Mouse (Mus musculus) midbrain, embryonic 13.5 days (tissue): ENCODE results near the gene Sim2. TPM values are rescaled to one million over a fixed set of nuclear protein-coding genes. Genes with fewer than 3 reads are reported as not detected.

Experiments
- ATAC-seq: fragments of 200-750 bp; cut with Nextera tagmentation; 2 replicates; pipeline ENCODE4 v1.8.0; 2017; ENCODE audit warnings: mild to moderate bottlenecking, moderate TSS enrichment, moderate library complexity
- H3K27ac ChIP-seq: fragments of 300-500 bp; sonication (generic); 2 replicates; pipeline ENCODE4 v1.5.1; 2015; ENCODE audit warnings: inconsistent platforms, mild to moderate bottlenecking, moderate library complexity
- H3K27me3 ChIP-seq: fragments of 300-500 bp; sonication (generic); 2 replicates; pipeline ENCODE4 v1.6.1; 2015; ENCODE audit warnings: mild to moderate bottlenecking, inconsistent platforms
- H3K36me3 ChIP-seq: fragments of 300-500 bp; sonication (generic); 2 replicates; pipeline ENCODE4 v1.6.1; 2015; ENCODE audit warnings: mild to moderate bottlenecking, inconsistent platforms
- H3K4me1 ChIP-seq: fragments of 300-500 bp; sonication (generic); replicated peaks from 2 replicates; pipeline ENCODE4 v1.6.1; 2015; ENCODE audit warnings: inconsistent platforms
- H3K4me2 ChIP-seq: fragments of 300-500 bp; sonication (generic); replicated peaks from 2 replicates; pipeline ENCODE4 v1.6.1; 2015; ENCODE audit warnings: moderate library complexity, mild to moderate bottlenecking, inconsistent platforms
- H3K4me3 ChIP-seq: fragments of 300-500 bp; sonication (generic); replicated peaks from 2 replicates; pipeline ENCODE4 v1.5.1; 2015; ENCODE audit warnings: mild to moderate bottlenecking, inconsistent platforms
- H3K9ac ChIP-seq: fragments of 300-500 bp; sonication (generic); replicated peaks from 2 replicates; pipeline ENCODE4 v1.6.1; 2015; ENCODE audit warnings: mild to moderate bottlenecking, inconsistent platforms
- H3K9me3 ChIP-seq: fragments of 300-500 bp; sonication (generic); 2 replicates; pipeline ENCODE4 v1.6.1; 2016; ENCODE audit warnings: mild to moderate bottlenecking, inconsistent platforms
- WGBS: fragments of 180-500 bp; shearing (Covaris S2); methylation state at CpG from one replicate; pipeline ENCODE4 v1.1.7; 2015; 5-methylcytosine and 5-hydroxymethylcytosine counted together
- polyA plus RNA-seq: library from polyadenylated mRNA; unstranded; fragments of >200 nt; fragmentation: Nextera tagmentation; extraction: Ambion mirVana; gene quantifications from 2 replicates; pipeline ENCODE4 v1.2.1, GENCODE M21; 2015

Sim2 gene
- polyA plus RNA-seq, 1 experiment from 2014 or later = 0.24 TPM

GRCm38 (mm10) chr16:94118394-94118793 lies 33.7 kb downstream of the Sim2 start:
- no peaks in the 10 kb centered on the region for H3K4me1 ChIP-seq
- H3K27ac ChIP-seq = no peak overlapping the region
- no peaks in the 10 kb centered on the region for H3K36me3 ChIP-seq
- H3K4me3 ChIP-seq = no peak overlapping the region
- 97% methylated on average over 1 of the region's 1 CpGs for WGBS
- H3K9me3 ChIP-seq = no peaks in the 10 kb centered on the region
- H3K4me2 ChIP-seq = no peak overlapping the region
- H3K9ac ChIP-seq = no peak overlapping the region
- peaks cover 86% of the 10 kb centered on the region for H3K27me3 ChIP-seq
- ATAC-seq = no peak

GRCm38 (mm10) chr16:94122347-94122746 lies 37.6 kb downstream of the Sim2 start:
- Histone ChIP-seq H3K9ac (no peak overlapping the region), H3K9me3 (no peaks in the 10 kb centered on the region), H3K27me3 (peaks cover 96% of the 10 kb centered on the region), H3K4me3 (no peak overlapping the region), H3K4me1 (peaks cover 14% of the 10 kb centered on the region), H3K36me3 (no peaks in the 10 kb centered on the region), H3K4me2 (no peak overlapping the region), H3K27ac (no peak overlapping the region)
- WGBS = 88% methylated on average over 3 of the region's 3 CpGs
- ATAC-seq = no peak

GRCm38 (mm10) chr16:94123247-94123646 lies 38.5 kb downstream of the Sim2 start:
- no peak overlapping the region for H3K4me2 ChIP-seq
- peaks cover 94% of the 10 kb centered on the region for H3K27me3 ChIP-seq
- ATAC-seq = no peak
- 78% methylated on average over 11 of the region's 11 CpGs for WGBS
- no peak overlapping the region for H3K9ac ChIP-seq
- H3K36me3 ChIP-seq = no peaks in the 10 kb centered on the region
- H3K4me1 ChIP-seq = peaks cover 20% of the 10 kb centered on the region
- H3K4me3 ChIP-seq = no peak overlapping the region
- H3K9me3 ChIP-seq = no peaks in the 10 kb centered on the region
- H3K27ac ChIP-seq = no peak overlapping the region

- WGBS = 1% methylated on average over 83 of the region's 83 CpGs
- H3K27ac ChIP-seq = no peak overlapping the region
- peak; percentile 60 for ATAC-seq
- peak overlapping the region; percentile 67 for H3K9ac ChIP-seq
- H3K4me1 ChIP-seq = peaks cover 24% of the 10 kb centered on the region
- H3K9me3 ChIP-seq = no peaks in the 10 kb centered on the region
- H3K36me3 ChIP-seq = no peaks in the 10 kb centered on the region
- H3K4me2 ChIP-seq = peak overlapping the region; percentile 87
- H3K27me3 ChIP-seq = peaks cover 94% of the 10 kb centered on the region
- peak overlapping the region; percentile 46 for H3K4me3 ChIP-seq
These were observed 40.6 kb downstream of the Sim2 start for GRCm38 (mm10) chr16:94125172-94125981.

GRCm38 (mm10) chr16:94126200-94126599 lies 41.5 kb downstream of the Sim2 start:
- Histone ChIP-seq H3K27me3 (peaks cover 93% of the 10 kb centered on the region), H3K4me2 (peak overlapping the region; percentile 87), H3K4me3 (no peak overlapping the region)

GRCm38 (mm10) chr16:94128236-94128835 lies 43.6 kb downstream of the Sim2 start:
- ATAC-seq = no peak
- no peaks in the 10 kb centered on the region for H3K9me3 ChIP-seq
- H3K4me3 ChIP-seq = no peak overlapping the region
- H3K9ac ChIP-seq = no peak overlapping the region
- 5% methylated on average over 2 of the region's 2 CpGs for WGBS
- H3K27ac ChIP-seq = no peak overlapping the region
- no peaks in the 10 kb centered on the region for H3K36me3 ChIP-seq
- peaks cover 24% of the 10 kb centered on the region for H3K4me1 ChIP-seq
- peaks cover 87% of the 10 kb centered on the region for H3K27me3 ChIP-seq
- no peak overlapping the region for H3K4me2 ChIP-seq

More at GRCm38 (mm10) chr16:94126200-94126599, 41.5 kb downstream of the Sim2 start:
- 9% methylated on average over 9 of the region's 9 CpGs for WGBS
- Histone ChIP-seq H3K9me3 (no peaks in the 10 kb centered on the region), H3K9ac (no peak overlapping the region), H3K27ac (no peak overlapping the region), H3K36me3 (no peaks in the 10 kb centered on the region), H3K4me1 (peaks cover 24% of the 10 kb centered on the region)
- no peak for ATAC-seq

- Histone ChIP-seq H3K36me3 (peaks cover 5% of the 10 kb centered on the region; the same call in 1 of the 2 replicates), H3K4me2 (no peak overlapping the region), H3K27me3 (peaks cover 39% of the 10 kb centered on the region), H3K4me3 (no peak overlapping the region), H3K9me3 (no peaks in the 10 kb centered on the region), H3K4me1 (no peaks in the 10 kb centered on the region), H3K27ac (no peak overlapping the region), H3K9ac (no peak overlapping the region)
- ATAC-seq = no peak
- whole genome bisulfite sequencing = 85% methylated on average over 10 of the region's 10 CpGs
These were observed 49.5 kb downstream of the Sim2 start for GRCm38 (mm10) chr16:94134218-94134617.

GRCm38 (mm10) chr16:94140746-94141145 lies 56.0 kb downstream of the Sim2 start:
- Histone ChIP-seq H3K9ac (no peak overlapping the region), H3K4me3 (no peak overlapping the region), H3K4me2 (no peak overlapping the region), H3K36me3 (peaks cover 5% of the 10 kb centered on the region; the same call in 1 of the 2 replicates), H3K27me3 (peaks cover 49% of the 10 kb centered on the region), H3K4me1 (peaks cover 9% of the 10 kb centered on the region), H3K9me3 (no peaks in the 10 kb centered on the region), H3K27ac (no peak overlapping the region)
- no peak for ATAC-seq
- 79% methylated on average over 10 of the region's 10 CpGs for WGBS

GRCm38 (mm10) chr16:94143325-94143724 lies 58.6 kb downstream of the Sim2 start:
- WGBS = 24% methylated on average over 10 of the region's 10 CpGs
- no peak overlapping the region for H3K9ac ChIP-seq
- peak; percentile 37; the same call in 1 of the 2 replicates for ATAC-seq
- H3K4me1 ChIP-seq = peaks cover 15% of the 10 kb centered on the region
- 0 out of 2 replicates have a peak overlapping the region, but pooled peaks have one; percentile 3 for H3K4me2 ChIP-seq
- H3K27me3 ChIP-seq = peaks cover 60% of the 10 kb centered on the region
- H3K36me3 ChIP-seq = peaks cover 2% of the 10 kb centered on the region; the same call in 1 of the 2 replicates
- no peaks in the 10 kb centered on the region for H3K9me3 ChIP-seq
- no peak overlapping the region for H3K27ac ChIP-seq
- H3K4me3 ChIP-seq = no peak overlapping the region

GRCm38 (mm10) chr16:94148139-94148538 lies 63.4 kb downstream of the Sim2 start:
- Histone ChIP-seq H3K36me3 (no peaks in the 10 kb centered on the region), H3K27me3 (peaks cover 79% of the 10 kb centered on the region), H3K4me1 (peaks cover 37% of the 10 kb centered on the region), H3K4me2 (peak overlapping the region; percentile 7; the same call in 1 of the 2 replicates), H3K4me3 (no peak overlapping the region), H3K9me3 (no peaks in the 10 kb centered on the region), H3K9ac (no peak overlapping the region), H3K27ac (no peak overlapping the region)
- 0 out of 2 replicates have a peak, but pooled peaks have one; percentile 49 for ATAC-seq
- WGBS = 17% methylated on average over 11 of the region's 11 CpGs

GRCm38 (mm10) chr16:94150125-94151103 lies 65.7 kb downstream of the Sim2 start:
- H3K4me2 ChIP-seq = no peak overlapping the region
- 82% methylated on average over 15 of the region's 15 CpGs for WGBS
- no peak overlapping the region for H3K9ac ChIP-seq
- no peaks in the 10 kb centered on the region for H3K36me3 ChIP-seq
- H3K27ac ChIP-seq = no peak overlapping the region
- no peaks in the 10 kb centered on the region for H3K9me3 ChIP-seq
- no peak overlapping the region for H3K4me3 ChIP-seq
- H3K4me1 ChIP-seq = peaks cover 40% of the 10 kb centered on the region
- H3K27me3 ChIP-seq = peaks cover 68% of the 10 kb centered on the region
- ATAC-seq = no peak
